Mouse (Mus musculus) brain, embryonic 18.5 days (tissue): ENCODE results near the gene Lrrfip2.

ENCODE experiments used
- DNase-seq: peaks from one replicate; pipeline ENCODE4 v3.0.0-alpha.2; 2012; ENCODE audit warnings: low read depth, low spot score

Gene Lrrfip2

DNA sequence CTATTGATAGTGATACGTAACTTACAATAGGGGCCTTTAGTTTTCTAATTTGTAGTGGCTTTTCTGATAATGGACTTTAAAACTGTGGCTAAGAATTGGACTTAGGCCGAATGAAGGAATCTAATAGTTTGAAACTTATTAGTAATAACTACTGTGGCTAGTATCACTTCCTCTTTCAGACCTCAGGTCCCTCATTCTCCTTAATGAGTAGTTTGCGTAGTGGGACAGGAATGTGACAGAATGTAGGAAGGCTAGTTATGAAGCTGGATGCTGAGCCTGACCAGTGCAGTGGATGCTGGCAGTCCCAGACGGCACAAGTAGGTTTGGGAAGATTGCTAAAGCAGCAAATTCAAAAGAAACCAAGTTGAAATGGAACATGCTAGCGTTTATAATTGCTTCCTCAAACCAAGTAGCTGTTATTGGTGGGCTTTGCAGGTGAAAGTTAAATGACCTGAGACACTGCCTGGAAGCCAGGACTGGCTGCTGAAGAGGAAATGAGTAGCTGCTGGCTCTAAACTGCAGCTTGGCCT is 103.2 kb downstream of the Lrrfip2 start:
- DNase-seq = no peak

GRCm38 (mm10) chr9:111221580-111221979 is 104.2 kb downstream of the Lrrfip2 start:
- DNase-seq = no peak

- no peak for DNase-seq
Measured at GRCm38 (mm10) chr9:111223406-111223805, 106.0 kb downstream of the Lrrfip2 start.

- no peak for DNase-seq
Measured at GRCm38 (mm10) chr9:111228446-111228845, 111.1 kb downstream of the Lrrfip2 start.

DNA sequence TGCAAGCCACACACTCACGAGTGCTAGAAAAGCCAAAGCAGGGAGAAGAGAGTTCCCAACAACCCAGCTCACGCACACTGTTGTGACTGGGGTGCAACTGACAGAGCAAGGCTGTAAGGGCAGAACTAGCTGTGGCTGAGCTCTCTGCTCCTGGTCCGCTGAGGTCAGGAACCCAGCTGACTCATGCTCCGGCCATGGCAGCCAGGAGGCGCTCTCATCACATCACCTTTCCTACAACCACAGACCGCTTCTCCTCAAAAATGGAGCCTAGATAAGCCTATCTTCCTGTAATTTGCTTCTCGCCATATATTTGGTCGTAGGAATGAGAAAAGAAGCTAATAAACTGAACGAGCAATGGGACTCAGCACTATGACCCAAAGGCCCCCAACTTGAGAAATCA is 117.3 kb downstream of the Lrrfip2 start:
- no peak for DNase-seq

DNA sequence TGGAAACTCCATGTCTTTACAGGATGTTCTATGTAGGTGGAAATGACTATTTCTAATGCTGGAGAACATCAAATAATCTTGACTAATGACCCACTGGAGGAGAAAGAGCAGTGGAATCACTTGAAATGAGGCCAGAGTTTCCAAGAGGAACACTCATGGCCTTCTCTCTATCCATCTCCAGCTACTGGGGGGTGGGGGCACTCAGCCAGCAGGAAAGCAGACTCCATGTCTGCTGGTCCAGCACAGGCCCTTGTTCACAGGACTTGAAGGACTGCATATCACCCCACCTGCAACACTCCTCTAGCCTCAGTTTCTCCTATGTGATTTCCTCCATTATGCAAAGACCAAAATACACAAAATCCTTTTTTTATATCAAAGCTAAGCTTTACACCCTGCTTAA is 120.3 kb downstream of the Lrrfip2 start:
- DNase-seq = no peak

DNA sequence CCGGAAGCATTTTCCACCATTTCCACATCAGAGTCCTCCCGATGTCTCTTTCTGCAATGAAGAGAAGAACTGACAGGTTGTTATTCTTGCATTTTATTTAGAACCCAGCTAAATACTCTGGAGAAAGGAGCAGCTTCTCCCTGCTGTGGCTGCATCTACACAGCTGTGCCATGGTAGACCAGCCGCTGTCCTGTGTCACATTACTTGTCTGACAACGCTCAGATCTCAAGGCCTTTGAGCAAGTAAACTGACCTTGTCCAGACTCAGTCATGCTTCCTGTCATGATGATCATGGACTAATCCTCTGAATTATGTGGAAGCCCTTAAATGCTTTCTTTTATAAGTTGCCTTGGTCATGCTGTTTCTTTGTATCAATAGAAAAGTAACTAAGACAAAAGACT is 122.4 kb downstream of the Lrrfip2 start:
- no peak for DNase-seq

GRCm38 (mm10) chr9:111243384-111243783 is 126.0 kb downstream of the Lrrfip2 start:
- DNase-seq = no peak

DNA sequence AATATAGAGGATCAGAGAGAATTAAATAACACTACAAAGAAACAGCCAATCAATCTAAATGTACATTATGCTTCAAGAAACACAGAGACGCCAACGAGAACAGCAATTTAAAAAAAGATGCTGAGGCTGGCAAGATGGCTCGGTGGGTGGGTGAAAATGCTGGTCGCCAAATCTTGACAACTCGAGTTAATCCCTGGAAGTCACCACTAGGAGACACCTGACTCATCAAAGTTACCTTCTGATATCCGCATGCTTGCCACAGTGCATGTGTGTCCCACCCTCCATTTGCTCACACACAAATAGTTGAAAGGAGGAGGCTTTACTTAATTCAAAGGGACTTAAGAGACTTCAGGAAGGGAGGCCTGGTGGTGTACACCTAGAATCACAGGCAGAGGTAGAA is 128.2 kb downstream of the Lrrfip2 start:
- DNase-seq = no peak

DNA sequence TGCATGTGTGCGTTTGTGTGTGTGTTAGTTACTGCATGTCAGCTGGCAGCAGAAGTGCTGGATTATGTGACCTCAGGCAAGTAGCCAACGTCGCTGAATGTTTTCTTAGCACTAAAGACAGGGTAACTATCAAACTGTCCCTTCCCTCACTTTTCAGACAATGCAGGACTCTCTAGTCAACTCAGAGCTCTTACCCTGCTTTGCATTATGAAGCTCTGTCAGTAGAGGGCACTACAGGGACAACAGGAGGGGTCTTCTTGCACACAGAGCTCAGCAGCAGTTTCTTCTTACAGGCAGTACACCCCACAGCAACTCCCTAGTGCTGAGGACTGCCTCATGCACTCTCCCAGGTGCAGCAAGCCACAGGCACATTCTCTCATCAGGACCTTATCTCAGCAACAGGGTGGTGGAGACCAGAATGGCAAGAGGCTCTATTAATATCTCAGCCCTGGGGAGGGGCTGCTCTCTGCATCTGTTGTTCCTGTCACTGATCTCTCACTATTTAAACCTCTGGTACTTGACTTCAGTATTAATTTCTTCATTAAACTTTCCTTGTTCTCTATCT is 130.4 kb downstream of the Lrrfip2 start:
- no peak for DNase-seq

GRCm38 (mm10) chr9:111252161-111252869 is 134.9 kb downstream of the Lrrfip2 start:
- DNase-seq = no peak

DNA sequence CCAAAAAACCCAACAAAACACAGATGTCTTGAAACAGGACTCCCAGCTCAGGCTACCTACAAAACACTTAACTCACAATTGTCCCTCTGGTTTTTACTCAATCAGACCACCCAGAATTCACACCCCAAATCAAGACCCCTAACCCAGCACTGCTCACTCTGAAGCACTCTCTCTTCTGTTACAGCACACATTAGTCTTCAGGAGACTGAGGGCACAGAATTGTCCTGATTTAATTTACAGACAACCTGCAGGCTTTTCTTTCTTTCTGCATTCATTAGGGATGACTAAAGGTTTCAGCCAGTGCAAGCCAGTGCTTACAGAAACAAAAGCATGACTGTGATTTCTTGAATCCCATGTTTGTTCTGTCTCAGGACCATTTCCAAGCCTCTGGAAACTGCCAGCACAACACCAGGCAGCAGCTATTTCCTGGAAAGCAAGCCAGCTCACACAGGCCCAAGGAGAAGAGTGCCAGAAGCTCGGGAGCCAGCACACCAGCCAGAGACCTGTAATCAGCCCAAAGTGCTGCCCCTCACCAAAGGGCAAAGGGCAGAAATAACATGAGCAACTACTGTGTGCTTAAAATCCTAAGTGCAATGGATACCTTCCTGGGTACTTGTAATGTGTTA is 143.1 kb downstream of the Lrrfip2 start:
- no peak for DNase-seq

DNA sequence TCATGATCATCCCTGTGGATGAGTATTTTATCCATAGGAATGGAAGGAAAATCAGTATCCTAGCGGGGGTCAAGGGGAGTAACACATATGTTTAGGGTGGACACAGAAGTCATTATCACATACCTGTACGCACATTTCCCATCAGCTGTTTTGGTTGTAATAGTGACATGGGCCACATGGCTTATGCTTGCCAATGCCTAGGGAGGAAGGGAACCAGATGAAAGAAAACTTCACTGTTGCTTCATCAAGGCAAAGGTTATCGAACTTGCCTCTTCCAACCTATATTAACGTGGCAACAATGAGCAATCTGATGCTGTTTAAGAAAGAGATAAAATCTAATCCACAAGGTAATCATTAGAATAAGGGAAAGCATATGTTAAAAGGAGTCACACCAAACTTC is 144.0 kb downstream of the Lrrfip2 start:
- DNase-seq = no peak

DNA sequence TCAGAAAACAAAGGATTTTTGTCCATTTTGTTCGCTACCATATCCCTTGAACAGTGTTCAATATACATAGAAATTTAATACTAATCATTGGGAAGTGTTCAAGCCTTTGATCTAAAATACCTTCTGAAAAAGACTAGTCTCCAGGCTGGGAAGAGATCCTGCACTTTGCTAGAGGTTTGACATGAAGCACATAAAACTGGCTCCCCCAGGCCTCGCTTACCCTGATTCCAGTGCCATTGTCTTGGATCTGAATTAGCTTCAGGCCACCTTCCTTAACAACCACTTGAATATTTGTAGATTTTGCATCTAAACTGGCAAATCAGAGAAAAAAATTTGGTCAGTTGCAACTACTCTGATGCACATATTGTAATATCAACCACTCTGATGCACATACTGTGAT is 150.6 kb downstream of the Lrrfip2 start:
- no peak for DNase-seq

GRCm38 (mm10) chr9:111270606-111271005 is 153.2 kb downstream of the Lrrfip2 start:
- DNase-seq = no peak

GRCm38 (mm10) chr9:111271056-111271433 is 153.7 kb downstream of the Lrrfip2 start:
- DNase-seq = no peak

- DNase-seq = peak; percentile 100
Measured at GRCm38 (mm10) chr9:111271434-111272160, 154.2 kb downstream of the Lrrfip2 start, which contains the start of the genes Mlh1 and Epm2aip1. Gene Mlh1 (minus strand): TSS chr9:111271791. Gene Epm2aip1 (plus strand): TSS chr9:111271929.

DNA sequence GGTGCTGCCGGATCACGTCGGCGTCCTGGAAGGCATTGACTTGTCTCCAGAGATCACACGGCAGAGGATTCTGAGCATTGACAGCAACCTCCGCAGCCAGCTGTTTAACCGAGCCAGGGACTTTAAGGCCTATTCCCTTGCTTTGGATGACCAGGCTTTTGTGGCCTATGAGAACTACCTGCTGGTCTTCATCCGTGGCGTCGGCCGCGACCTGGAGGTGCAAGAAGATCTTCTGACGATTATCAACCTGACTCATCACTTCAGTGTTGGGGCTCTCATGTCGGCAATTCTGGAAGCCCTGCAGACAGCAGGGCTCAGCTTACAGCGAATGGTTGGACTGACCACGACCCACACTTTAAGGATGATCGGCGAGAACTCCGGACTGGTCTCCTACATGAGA is 155.0 kb downstream of the Lrrfip2 start:
- DNase-seq = no peak

DNA sequence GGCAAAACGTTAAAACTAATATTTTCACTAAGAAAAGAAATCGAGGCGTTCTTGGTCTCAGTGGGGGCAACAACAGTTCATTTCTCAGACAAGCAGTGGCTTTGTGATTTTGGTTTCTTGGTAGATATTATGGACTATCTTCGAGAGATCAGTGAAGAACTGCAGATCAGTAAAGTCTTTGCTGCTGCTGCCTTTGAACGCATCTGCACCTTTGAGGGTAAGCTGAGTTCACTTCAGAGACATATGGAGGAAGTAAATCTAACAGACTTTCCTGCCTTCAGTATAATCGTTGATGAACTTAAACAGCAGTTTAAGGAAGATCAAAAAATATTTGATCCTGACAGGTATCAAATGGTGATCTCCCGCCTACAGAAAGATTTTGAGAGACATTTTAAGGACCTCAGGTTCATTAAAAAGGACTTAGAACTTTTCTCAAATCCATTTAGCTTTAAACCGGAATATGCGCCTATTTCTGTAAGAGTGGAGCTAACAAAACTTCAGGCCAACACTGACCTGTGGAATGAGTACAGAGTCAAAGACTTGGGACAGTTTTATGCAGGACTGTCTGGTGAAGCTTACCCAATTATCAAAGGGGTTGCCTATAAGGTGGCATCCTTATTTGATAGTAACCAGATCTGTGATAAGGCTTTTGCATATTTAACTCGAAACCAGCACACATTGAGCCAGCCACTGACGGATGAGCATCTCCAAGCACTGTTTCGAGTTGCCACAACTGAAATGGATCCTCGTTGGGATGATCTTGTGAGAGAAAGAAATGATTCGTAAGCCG is 155.8 kb downstream of the Lrrfip2 start:
- no peak for DNase-seq

- no peak for DNase-seq
Measured at GRCm38 (mm10) chr9:111273958-111274357, 156.6 kb downstream of the Lrrfip2 start.

GRCm38 (mm10) chr9:111275156-111275555 is 157.8 kb downstream of the Lrrfip2 start:
- DNase-seq = no peak
